Mouse (Mus musculus) neural tube, embryonic 12.5 days (tissue): ENCODE results near the gene Epn2. TPM values are rescaled to one million over a fixed set of nuclear protein-coding genes. Genes with fewer than 3 reads are reported as not detected.

Source experiments
- ATAC-seq: fragments of 200-750 bp; cut with Nextera tagmentation; 2 replicates; pipeline ENCODE4 v1.8.0; 2017; ENCODE audit warnings: low read depth, mild to moderate bottlenecking, moderate TSS enrichment, moderate library complexity; ENCODE audit not compliant: low FRiP score
- H3K27ac ChIP-seq: fragments of 300-500 bp; sonication (generic); 2 replicates; pipeline ENCODE4 v1.5.1; 2016
- H3K27me3 ChIP-seq: fragments of 300-500 bp; sonication (generic); replicated peaks from 2 replicates; pipeline ENCODE4 v1.6.1; 2016; ENCODE audit warnings: mild to moderate bottlenecking
- H3K36me3 ChIP-seq: fragments of 300-500 bp; sonication (generic); 2 replicates; pipeline ENCODE4 v1.6.1; 2016; ENCODE audit warnings: mild to moderate bottlenecking
- H3K4me1 ChIP-seq: fragments of 300-500 bp; sonication (generic); 2 replicates; pipeline ENCODE4 v1.6.1; 2016
- H3K4me2 ChIP-seq: fragments of 300-500 bp; sonication (generic); replicated peaks from 2 replicates; pipeline ENCODE4 v1.6.1; 2016; ENCODE audit warnings: mild to moderate bottlenecking
- H3K4me3 ChIP-seq: fragments of 300-500 bp; sonication (generic); 2 replicates; pipeline ENCODE4 v1.5.1; 2016
- H3K9ac ChIP-seq: fragments of 300-500 bp; sonication (generic); 2 replicates; pipeline ENCODE4 v1.6.1; 2016; ENCODE audit warnings: mild to moderate bottlenecking
- H3K9me3 ChIP-seq: fragments of 300-500 bp; sonication (generic); 2 replicates; pipeline ENCODE4 v1.6.1; 2016; ENCODE audit warnings: mild to moderate bottlenecking
- WGBS: fragments of 180-500 bp; shearing (Covaris S2); methylation state at CpG from one replicate; pipeline ENCODE4 v1.1.7; 2016; 5-methylcytosine and 5-hydroxymethylcytosine counted together
- polyA plus RNA-seq: library from polyadenylated mRNA; unstranded; fragments of >200 nt; fragmentation: Nextera tagmentation; extraction: Ambion mirVana; gene quantifications from 2 replicates; pipeline ENCODE4 v1.2.1, GENCODE M21; 2016

Gene Epn2
- polyA plus RNA-seq, result 40.6 and 43.8 TPM in 2 replicates

DNA sequence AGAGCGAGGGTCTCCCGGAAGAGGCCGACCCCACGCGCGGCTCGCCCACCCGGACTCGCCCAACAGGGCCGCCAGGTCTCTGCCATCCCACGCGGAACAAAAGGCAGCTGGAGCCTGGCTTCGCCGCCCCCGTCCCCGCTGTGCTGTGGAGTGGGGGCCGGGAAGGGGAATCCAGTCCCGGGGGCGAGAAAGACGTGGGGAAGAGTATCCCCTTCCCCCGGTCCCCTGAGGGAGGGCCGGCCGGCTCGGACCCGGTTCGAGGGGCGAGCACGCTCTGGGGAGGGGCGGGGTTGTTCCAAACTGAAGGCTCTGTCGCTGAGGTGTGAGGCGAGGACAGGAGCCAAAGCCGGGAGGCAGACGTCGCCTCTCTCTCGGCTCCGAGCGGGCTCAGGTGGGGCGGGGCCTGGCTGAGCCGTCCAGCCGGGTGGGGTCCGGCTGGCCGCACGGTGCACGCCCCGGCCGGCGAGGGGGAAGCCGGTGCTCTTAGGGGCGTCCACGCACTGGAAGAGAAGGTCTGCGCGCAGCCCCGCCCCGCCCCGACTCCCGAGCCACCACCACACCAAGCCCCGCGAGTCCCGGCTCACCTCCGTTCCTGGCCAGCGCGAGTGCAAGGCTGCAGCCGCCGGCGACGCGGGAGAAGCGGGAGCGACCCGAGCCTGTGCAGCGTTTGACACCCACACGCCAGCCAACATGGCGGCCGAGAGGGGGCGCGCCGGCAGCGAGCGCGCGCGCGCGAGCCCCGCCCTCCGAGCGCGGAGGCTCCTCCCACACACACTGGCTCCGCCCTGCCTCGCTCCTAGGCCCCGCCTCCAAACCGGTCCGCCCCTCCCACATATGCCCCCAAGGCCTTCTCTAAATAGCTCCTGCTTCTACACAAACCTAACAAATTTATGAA lies at the start of gene Epn2:
Epn2 (minus strand) TSS at position 705 of the 895 bp plus-strand sequence.
- Histone ChIP-seq H3K27me3 (no peaks in the 10 kb centered on the region), H3K9me3 (peaks cover 6% of the 10 kb centered on the region; the same call in 1 of the 2 replicates), H3K27ac (peak within 1 kb of the TSS; percentile 54), H3K36me3 (no peaks in the 10 kb centered on the region), H3K4me3 (peak within 1 kb of the TSS; percentile 87), H3K4me2 (peak within 1 kb of the TSS; percentile 92), H3K4me1 (peaks cover 17% of the 10 kb centered on the region), H3K9ac (peak within 1 kb of the TSS; percentile 86)
- ATAC-seq, result peak; percentile 91
- 1% methylated on average over 87 of the region's 93 CpGs for WGBS

- no peak overlapping the region for H3K4me3 ChIP-seq
- no peak overlapping the region for H3K9ac ChIP-seq
- no peaks in the 10 kb centered on the region for H3K4me1 ChIP-seq
- no peaks in the 10 kb centered on the region for H3K27me3 ChIP-seq
- H3K9me3 ChIP-seq, result no peaks in the 10 kb centered on the region
- no peak for ATAC-seq
- no peak overlapping the region for H3K27ac ChIP-seq
- 92% methylated on average over 1 of the region's 1 CpGs for WGBS
- H3K4me2 ChIP-seq, result no peak overlapping the region
- H3K36me3 ChIP-seq, result no peaks in the 10 kb centered on the region
Measured at GRCm38 (mm10) chr11:61626509-61626908, 47.0 kb upstream of the Epn2 start.

DNA sequence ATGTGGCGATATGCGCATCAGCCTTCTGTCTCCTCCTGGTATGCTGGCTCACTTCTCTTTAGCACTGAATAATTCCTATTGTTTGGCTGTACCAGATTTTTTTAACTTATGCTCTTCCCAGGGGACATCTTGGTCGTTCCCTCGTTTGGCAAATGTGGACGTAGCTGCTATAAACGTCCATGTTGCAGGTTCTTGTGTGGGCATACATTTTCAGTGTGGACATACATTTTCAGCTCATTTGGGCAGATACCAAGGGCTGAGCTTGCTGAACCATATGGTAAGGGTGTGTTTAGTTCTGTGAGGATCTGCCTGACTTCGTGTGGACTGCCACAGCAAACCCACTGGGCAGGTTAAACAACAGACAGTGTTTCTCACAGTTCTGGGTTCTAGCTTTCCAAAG lies 45.6 kb upstream of the Epn2 start:
- Histone ChIP-seq H3K9me3 (no peaks in the 10 kb centered on the region), H3K4me2 (no peak overlapping the region), H3K27me3 (no peaks in the 10 kb centered on the region), H3K36me3 (no peaks in the 10 kb centered on the region), H3K4me1 (peaks cover 3% of the 10 kb centered on the region; the same call in 1 of the 2 replicates), H3K9ac (no peak overlapping the region), H3K4me3 (no peak overlapping the region), H3K27ac (no peak overlapping the region)
- ATAC-seq, result no peak
- 82% methylated on average over 7 of the region's 7 CpGs for WGBS

DNA sequence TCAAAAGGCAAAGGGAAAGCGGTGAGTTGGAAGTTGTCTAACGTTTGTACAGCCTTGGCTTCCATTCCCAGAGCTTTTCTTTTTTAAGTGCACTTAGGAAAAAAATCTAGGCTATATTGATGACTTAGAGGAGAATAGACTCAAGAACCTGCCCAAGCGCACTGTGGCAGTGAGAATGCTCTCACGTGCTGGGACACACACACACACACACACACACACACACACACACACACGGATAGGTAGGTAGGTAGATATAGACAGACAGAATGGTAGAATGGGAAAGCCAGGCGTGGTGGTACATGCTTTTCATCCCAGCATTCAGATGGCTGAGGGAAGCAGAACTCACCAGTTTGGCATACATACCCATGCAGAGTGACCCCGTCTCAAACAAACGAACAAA lies 41.3 kb upstream of the Epn2 start:
- ATAC-seq, result no peak

GRCm38 (mm10) chr11:61620254-61620670 lies 40.8 kb upstream of the Epn2 start:
- Histone ChIP-seq H3K27ac (no peak overlapping the region), H3K36me3 (no peaks in the 10 kb centered on the region), H3K9ac (peak overlapping the region; percentile 13), H3K4me3 (peak overlapping the region; percentile 33), H3K4me1 (peaks cover 11% of the 10 kb centered on the region), H3K9me3 (no peaks in the 10 kb centered on the region), H3K4me2 (peak overlapping the region; percentile 82), H3K27me3 (no peaks in the 10 kb centered on the region)
- WGBS, result under 1% methylated on average over 17 of the region's 17 CpGs
- ATAC-seq, result peak; percentile 81

More for the DNA sequence above, 41.3 kb upstream of the Epn2 start:
- Histone ChIP-seq H3K36me3 (no peaks in the 10 kb centered on the region), H3K9me3 (no peaks in the 10 kb centered on the region), H3K4me1 (peaks cover 8% of the 10 kb centered on the region), H3K4me3 (0 out of 2 replicates have a peak overlapping the region, but pooled peaks have one; percentile 33), H3K9ac (no peak overlapping the region), H3K27me3 (no peaks in the 10 kb centered on the region), H3K4me2 (peak overlapping the region; percentile 82), H3K27ac (no peak overlapping the region)
- 69% methylated on average over 8 of the region's 8 CpGs for WGBS

DNA sequence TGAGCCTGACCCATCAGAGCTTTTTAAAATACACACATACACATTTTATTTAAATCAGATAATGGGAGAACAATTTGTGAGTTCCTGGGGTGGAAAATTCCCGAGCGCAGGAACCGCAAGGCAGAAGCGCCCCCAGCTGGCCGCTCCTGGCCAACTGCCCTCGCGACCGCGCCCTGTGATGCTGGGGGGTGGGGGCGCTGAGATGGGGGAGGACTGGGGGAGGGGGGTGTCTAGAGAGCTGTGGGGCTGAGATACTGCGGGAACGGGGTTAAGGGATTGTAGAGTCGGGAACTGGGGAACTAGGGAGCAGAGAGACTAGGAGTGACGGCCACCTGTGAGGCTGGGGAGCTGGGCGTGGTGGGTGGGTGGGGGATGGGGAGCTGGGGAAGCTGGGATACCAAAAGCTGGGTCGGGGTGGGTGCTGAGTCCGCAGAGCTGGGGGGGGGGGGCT lies 40.3 kb upstream of the Epn2 start:
- peak overlapping the region; percentile 33 for H3K4me3 ChIP-seq
- peaks cover 11% of the 10 kb centered on the region for H3K4me1 ChIP-seq
- no peaks in the 10 kb centered on the region for H3K9me3 ChIP-seq
- ATAC-seq, result peak; percentile 65
- H3K27me3 ChIP-seq, result no peaks in the 10 kb centered on the region
- H3K36me3 ChIP-seq, result no peaks in the 10 kb centered on the region
- peak overlapping the region; percentile 13 for H3K9ac ChIP-seq
- H3K27ac ChIP-seq, result no peak overlapping the region
- H3K4me2 ChIP-seq, result peak overlapping the region; percentile 82
- WGBS, result under 1% methylated on average over 17 of the region's 17 CpGs

- no peak overlapping the region for H3K9ac ChIP-seq
- peak overlapping the region; percentile 82 for H3K4me2 ChIP-seq
- no peak overlapping the region for H3K27ac ChIP-seq
- no peak for ATAC-seq
- no peaks in the 10 kb centered on the region for H3K9me3 ChIP-seq
- WGBS, result 10% methylated on average over 6 of the region's 6 CpGs
- H3K4me1 ChIP-seq, result peaks cover 11% of the 10 kb centered on the region
- no peaks in the 10 kb centered on the region for H3K36me3 ChIP-seq
- H3K27me3 ChIP-seq, result no peaks in the 10 kb centered on the region
- no peak overlapping the region for H3K4me3 ChIP-seq
Measured at GRCm38 (mm10) chr11:61619356-61619755, 39.9 kb upstream of the Epn2 start.

- Histone ChIP-seq H3K4me3 (no peak overlapping the region), H3K27ac (no peak overlapping the region), H3K36me3 (no peaks in the 10 kb centered on the region), H3K27me3 (no peaks in the 10 kb centered on the region), H3K4me2 (no peak overlapping the region), H3K9me3 (no peaks in the 10 kb centered on the region), H3K4me1 (peaks cover 11% of the 10 kb centered on the region), H3K9ac (no peak overlapping the region)
- ATAC-seq, result no peak
- WGBS, result 75% methylated on average over 8 of the region's 8 CpGs
Measured at GRCm38 (mm10) chr11:61618571-61618970, 39.1 kb upstream of the Epn2 start.

DNA sequence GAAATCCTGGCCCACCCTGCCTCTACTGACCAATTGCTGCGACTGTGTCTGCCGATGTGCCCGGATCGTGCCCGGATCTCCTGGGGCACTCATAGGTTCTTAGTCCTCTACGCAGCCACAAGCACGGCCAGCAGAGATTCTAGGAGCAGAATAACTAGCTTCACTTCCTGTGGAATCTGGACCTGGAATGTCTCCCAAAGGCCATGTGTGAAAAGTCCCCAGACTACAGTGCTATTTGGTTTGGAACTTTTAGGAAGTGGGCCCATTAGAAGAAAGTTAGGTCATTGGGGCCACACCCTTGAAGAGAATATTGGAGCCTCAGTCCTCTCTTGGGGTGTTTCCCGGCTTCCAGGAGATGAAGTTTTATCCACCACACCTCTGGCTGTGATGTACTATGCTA lies 38.6 kb upstream of the Epn2 start:
- peaks cover 11% of the 10 kb centered on the region for H3K4me1 ChIP-seq
- WGBS, result 91% methylated on average over 8 of the region's 8 CpGs
- ATAC-seq, result no peak

GRCm38 (mm10) chr11:61617293-61617975 lies 37.9 kb upstream of the Epn2 start:
- Histone ChIP-seq H3K27me3 (no peaks in the 10 kb centered on the region), H3K9me3 (no peaks in the 10 kb centered on the region), H3K4me2 (no peak overlapping the region), H3K27ac (no peak overlapping the region), H3K4me1 (peaks cover 11% of the 10 kb centered on the region), H3K36me3 (no peaks in the 10 kb centered on the region), H3K4me3 (no peak overlapping the region), H3K9ac (no peak overlapping the region)
- ATAC-seq, result no peak
- WGBS, result 79% methylated on average over 7 of the region's 7 CpGs

More for the DNA sequence above, 38.6 kb upstream of the Epn2 start:
- Histone ChIP-seq H3K4me3 (no peak overlapping the region), H3K9me3 (no peaks in the 10 kb centered on the region), H3K4me2 (no peak overlapping the region), H3K9ac (no peak overlapping the region), H3K27ac (no peak overlapping the region), H3K36me3 (no peaks in the 10 kb centered on the region), H3K27me3 (no peaks in the 10 kb centered on the region)

- 69% methylated on average over 9 of the region's 9 CpGs for WGBS
- 0 out of 2 replicates have a peak overlapping the region, but pooled peaks have one; percentile 7 for H3K4me2 ChIP-seq
- no peak overlapping the region for H3K27ac ChIP-seq
- ATAC-seq, result no peak
- H3K4me3 ChIP-seq, result no peak overlapping the region
- H3K9me3 ChIP-seq, result no peaks in the 10 kb centered on the region
- H3K27me3 ChIP-seq, result no peaks in the 10 kb centered on the region
- H3K9ac ChIP-seq, result no peak overlapping the region
- peaks cover 11% of the 10 kb centered on the region for H3K4me1 ChIP-seq
- no peaks in the 10 kb centered on the region for H3K36me3 ChIP-seq
Measured at GRCm38 (mm10) chr11:61616523-61617292, 37.2 kb upstream of the Epn2 start.
